Mouse (Mus musculus): ENCODE measurements at regions not wholly inside any gene's neighbourhood (a gene's known extent, or its start where the extent isn't known, plus 50 kb on each side); places are given as distances from the start of the nearest gene placed in this dataset.

GRCm38 (mm10) chr7:95880576-95881267 lies 290.3 kb upstream of the Tenm4 start:
- Histone ChIP-seq H3K4me1 (ENCODE audit: control insufficient read depth, insufficient read depth, low read depth, low read length) (no peaks in the 10 kb centered on the region), H3K9me3 (ENCODE audit: control insufficient read depth, low read length) (no peaks in the 10 kb centered on the region), H3K27ac (ENCODE audit: low read depth, low read length) (no peak overlapping the region), H3K27me3 (replicated peaks; ENCODE audit: control insufficient read depth, insufficient read depth, low read length) (no peaks in the 10 kb centered on the region), H3K36me3 (ENCODE audit: control insufficient read depth, insufficient read depth, low read length) (no peaks in the 10 kb centered on the region), H3K4me3 (ENCODE audit: low read length) (no peak overlapping the region), H3K4me2 (ENCODE audit: low read length) (no peak overlapping the region), H3K9ac (ENCODE audit: low read depth, low read length) (no peak overlapping the region)
- ATAC-seq, result no peak
- whole genome bisulfite sequencing, result 52% methylated on average over 3 of the region's 3 CpGs

GRCm38 (mm10) chr7:95901524-95901923 lies 269.5 kb upstream of the Tenm4 start:
- H3K9ac ChIP-seq (ENCODE audit: low read depth, low read length), result no peak overlapping the region
- no peak overlapping the region for H3K4me2 ChIP-seq (ENCODE audit: low read length)
- H3K4me3 ChIP-seq (ENCODE audit: low read length), result no peak overlapping the region
- H3K36me3 ChIP-seq (ENCODE audit: control insufficient read depth, insufficient read depth, low read length), result no peaks in the 10 kb centered on the region
- H3K9me3 ChIP-seq (ENCODE audit: control insufficient read depth, low read length), result no peaks in the 10 kb centered on the region
- H3K27me3 ChIP-seq (replicated peaks; ENCODE audit: control insufficient read depth, insufficient read depth, low read length), result no peaks in the 10 kb centered on the region
- H3K4me1 ChIP-seq (ENCODE audit: control insufficient read depth, insufficient read depth, low read depth, low read length), result no peaks in the 10 kb centered on the region
- H3K27ac ChIP-seq (ENCODE audit: low read depth, low read length), result no peak overlapping the region
- 96% methylated on average over 3 of the region's 3 CpGs for WGBS
- ATAC-seq, result no peak

- Histone ChIP-seq H3K27ac (ENCODE audit: low read depth, low read length) (no peak overlapping the region), H3K27me3 (replicated peaks; ENCODE audit: control insufficient read depth, insufficient read depth, low read length) (no peaks in the 10 kb centered on the region), H3K4me3 (ENCODE audit: low read length) (no peak overlapping the region), H3K4me1 (ENCODE audit: control insufficient read depth, insufficient read depth, low read depth, low read length) (no peaks in the 10 kb centered on the region), H3K4me2 (ENCODE audit: low read length) (no peak overlapping the region), H3K9me3 (ENCODE audit: control insufficient read depth, low read length) (no peaks in the 10 kb centered on the region), H3K9ac (ENCODE audit: low read depth, low read length) (no peak overlapping the region), H3K36me3 (ENCODE audit: control insufficient read depth, insufficient read depth, low read length) (no peaks in the 10 kb centered on the region)
- ATAC-seq, result no peak
- WGBS, result 73% methylated on average over 4 of the region's 4 CpGs
These were observed 256.5 kb upstream of the Tenm4 start for GRCm38 (mm10) chr7:95914406-95915080.

GRCm38 (mm10) chr7:95919932-95920331 lies 251.1 kb upstream of the Tenm4 start:
- H3K9ac ChIP-seq (ENCODE audit: low read depth, low read length), result no peak overlapping the region
- H3K27ac ChIP-seq (ENCODE audit: low read depth, low read length), result no peak overlapping the region
- ATAC-seq, result no peak
- H3K27me3 ChIP-seq (replicated peaks; ENCODE audit: control insufficient read depth, insufficient read depth, low read length), result no peaks in the 10 kb centered on the region
- no peaks in the 10 kb centered on the region for H3K9me3 ChIP-seq (ENCODE audit: control insufficient read depth, low read length)
- no peak overlapping the region for H3K4me3 ChIP-seq (ENCODE audit: low read length)
- H3K4me1 ChIP-seq (ENCODE audit: control insufficient read depth, insufficient read depth, low read depth, low read length), result no peaks in the 10 kb centered on the region
- H3K36me3 ChIP-seq (ENCODE audit: control insufficient read depth, insufficient read depth, low read length), result no peaks in the 10 kb centered on the region
- WGBS, result 65% methylated on average over 3 of the region's 3 CpGs
- no peak overlapping the region for H3K4me2 ChIP-seq (ENCODE audit: low read length)

GRCm38 (mm10) chr7:95924805-95925204 lies 246.2 kb upstream of the Tenm4 start:
- Histone ChIP-seq H3K27ac (ENCODE audit: low read depth, low read length) (no peak overlapping the region), H3K9me3 (ENCODE audit: control insufficient read depth, low read length) (no peaks in the 10 kb centered on the region), H3K4me3 (ENCODE audit: low read length) (no peak overlapping the region), H3K36me3 (ENCODE audit: control insufficient read depth, insufficient read depth, low read length) (no peaks in the 10 kb centered on the region), H3K4me1 (ENCODE audit: control insufficient read depth, insufficient read depth, low read depth, low read length) (no peaks in the 10 kb centered on the region), H3K27me3 (replicated peaks; ENCODE audit: control insufficient read depth, insufficient read depth, low read length) (no peaks in the 10 kb centered on the region), H3K4me2 (ENCODE audit: low read length) (no peak overlapping the region), H3K9ac (ENCODE audit: low read depth, low read length) (no peak overlapping the region)
- no peak for ATAC-seq
- 69% methylated on average over 2 of the region's 2 CpGs for WGBS

- 56% methylated on average over 6 of the region's 6 CpGs for whole genome bisulfite sequencing
- Histone ChIP-seq H3K9me3 (ENCODE audit: control insufficient read depth, low read length) (no peaks in the 10 kb centered on the region), H3K4me1 (ENCODE audit: control insufficient read depth, insufficient read depth, low read depth, low read length) (no peaks in the 10 kb centered on the region), H3K9ac (ENCODE audit: low read depth, low read length) (no peak overlapping the region), H3K36me3 (ENCODE audit: control insufficient read depth, insufficient read depth, low read length) (no peaks in the 10 kb centered on the region), H3K4me2 (ENCODE audit: low read length) (no peak overlapping the region), H3K27me3 (replicated peaks; ENCODE audit: control insufficient read depth, insufficient read depth, low read length) (no peaks in the 10 kb centered on the region), H3K4me3 (ENCODE audit: low read length) (no peak overlapping the region), H3K27ac (ENCODE audit: low read depth, low read length) (no peak overlapping the region)
- ATAC-seq, result peak; percentile 94
These were observed 244.7 kb upstream of the Tenm4 start for GRCm38 (mm10) chr7:95926119-95927039.

GRCm38 (mm10) chr7:95936599-95936998 lies 234.4 kb upstream of the Tenm4 start:
- Histone ChIP-seq H3K9me3 (ENCODE audit: control insufficient read depth, low read length) (no peaks in the 10 kb centered on the region), H3K4me1 (ENCODE audit: control insufficient read depth, insufficient read depth, low read depth, low read length) (no peaks in the 10 kb centered on the region), H3K4me2 (ENCODE audit: low read length) (no peak overlapping the region), H3K36me3 (ENCODE audit: control insufficient read depth, insufficient read depth, low read length) (no peaks in the 10 kb centered on the region), H3K27me3 (replicated peaks; ENCODE audit: control insufficient read depth, insufficient read depth, low read length) (no peaks in the 10 kb centered on the region), H3K4me3 (ENCODE audit: low read length) (no peak overlapping the region), H3K27ac (ENCODE audit: low read depth, low read length) (no peak overlapping the region), H3K9ac (ENCODE audit: low read depth, low read length) (no peak overlapping the region)
- ATAC-seq, result no peak
- WGBS, result 79% methylated on average over 5 of the region's 5 CpGs

- Histone ChIP-seq H3K27ac (ENCODE audit: low read depth, low read length) (no peak overlapping the region), H3K9ac (ENCODE audit: low read depth, low read length) (no peak overlapping the region), H3K4me3 (ENCODE audit: low read length) (no peak overlapping the region), H3K4me1 (ENCODE audit: control insufficient read depth, insufficient read depth, low read depth, low read length) (no peaks in the 10 kb centered on the region), H3K36me3 (ENCODE audit: control insufficient read depth, insufficient read depth, low read length) (no peaks in the 10 kb centered on the region), H3K9me3 (ENCODE audit: control insufficient read depth, low read length) (peaks cover 6% of the 10 kb centered on the region; the same call in 1 of the 2 replicates), H3K4me2 (ENCODE audit: low read length) (no peak overlapping the region), H3K27me3 (replicated peaks; ENCODE audit: control insufficient read depth, insufficient read depth, low read length) (no peaks in the 10 kb centered on the region)
- WGBS, result 88% methylated on average over 6 of the region's 6 CpGs
- ATAC-seq, result no peak
These were observed 227.6 kb upstream of the Tenm4 start for GRCm38 (mm10) chr7:95943420-95943819.

GRCm38 (mm10) chr7:95952395-95952794 lies 218.7 kb upstream of the Tenm4 start:
- Histone ChIP-seq H3K9ac (ENCODE audit: low read depth, low read length) (no peak overlapping the region), H3K27ac (ENCODE audit: low read depth, low read length) (no peak overlapping the region)
- WGBS, result 93% methylated on average over 2 of the region's 2 CpGs

More at GRCm38 (mm10) chr7:95952395-95952794, 218.7 kb upstream of the Tenm4 start:
- H3K4me2 ChIP-seq (ENCODE audit: low read length), result no peak overlapping the region
- ATAC-seq, result no peak
- no peaks in the 10 kb centered on the region for H3K9me3 ChIP-seq (ENCODE audit: control insufficient read depth, low read length)
- no peaks in the 10 kb centered on the region for H3K27me3 ChIP-seq (replicated peaks; ENCODE audit: control insufficient read depth, insufficient read depth, low read length)
- H3K36me3 ChIP-seq (ENCODE audit: control insufficient read depth, insufficient read depth, low read length), result no peaks in the 10 kb centered on the region
- no peaks in the 10 kb centered on the region for H3K4me1 ChIP-seq (ENCODE audit: control insufficient read depth, insufficient read depth, low read depth, low read length)
- H3K4me3 ChIP-seq (ENCODE audit: low read length), result no peak overlapping the region
